Mouse (Mus musculus) brain, embryonic 14.5 days (tissue): ENCODE results near the gene Ltbp2.

ENCODE experiments used
- CTCF ChIP-seq: fragments of 200-500 bp; IDR thresholded peaks from 2 replicates; pipeline ENCODE4 v1.5.1; 2012; ENCODE audit warnings: inconsistent platforms, mild to moderate bottlenecking, moderate library complexity, borderline replicate concordance; ENCODE audit not compliant: insufficient read depth, insufficient read length; ENCODE audit errors: extremely low read depth
- POLR2A ChIP-seq: fragments of 200-500 bp; IDR thresholded peaks from 2 replicates; pipeline ENCODE4 v1.6.1; 2012; ENCODE audit warnings: mild to moderate bottlenecking, inconsistent platforms, borderline replicate concordance; ENCODE audit not compliant: poor library complexity, insufficient read depth, insufficient read length, severe bottlenecking; ENCODE audit errors: extremely low read depth

DNA sequence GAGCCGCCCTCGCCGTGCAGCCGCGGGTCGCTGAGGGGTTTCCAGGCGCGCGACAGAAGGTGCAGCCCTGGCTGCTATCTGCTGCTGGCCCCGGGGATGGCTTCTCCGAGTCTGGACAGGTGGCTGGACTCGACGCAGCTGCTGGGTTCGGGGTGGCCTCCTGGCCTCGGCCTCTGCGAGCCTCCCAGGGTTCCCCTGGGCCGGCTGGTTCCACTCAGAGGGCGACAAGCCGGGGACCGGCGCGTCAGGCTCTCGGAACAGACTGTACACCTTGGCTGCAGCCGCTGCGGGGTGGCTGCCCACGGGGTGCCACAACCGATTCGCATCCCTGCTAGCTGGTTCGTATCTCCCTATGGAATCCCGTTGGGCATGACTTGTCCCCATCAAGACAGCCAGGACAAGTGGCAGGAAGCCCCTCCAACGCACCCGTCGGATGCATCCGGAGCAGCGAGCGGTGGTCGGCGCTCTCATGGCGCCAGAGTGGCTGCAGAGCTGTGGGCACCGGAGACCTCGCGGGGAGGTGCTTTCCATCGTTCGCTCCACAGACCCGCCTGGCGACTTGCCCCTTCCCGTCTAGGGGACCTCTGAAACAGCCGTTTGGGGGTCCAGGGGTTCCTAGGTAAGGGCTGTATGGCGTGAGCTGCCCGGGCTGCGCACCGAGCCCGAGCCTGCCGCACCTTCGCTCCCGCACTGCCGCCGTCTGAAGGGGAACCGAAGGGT lies 411 bp downstream of the Ltbp2 start:
- no peak for TF ChIP-seq CTCF
- TF ChIP-seq POLR2A = no peak
